Mouse (Mus musculus): ENCODE results near the gene Cox8b. TPM values are rescaled to one million over a fixed set of nuclear protein-coding genes. Genes with fewer than 3 reads are reported as not detected.
A peak's percentile ranks its signal among the peaks of the same experiment; 100 is the strongest.

The Cox8b gene
- total and polyA plus RNA-seq, 3 experiments: not detected

DNA sequence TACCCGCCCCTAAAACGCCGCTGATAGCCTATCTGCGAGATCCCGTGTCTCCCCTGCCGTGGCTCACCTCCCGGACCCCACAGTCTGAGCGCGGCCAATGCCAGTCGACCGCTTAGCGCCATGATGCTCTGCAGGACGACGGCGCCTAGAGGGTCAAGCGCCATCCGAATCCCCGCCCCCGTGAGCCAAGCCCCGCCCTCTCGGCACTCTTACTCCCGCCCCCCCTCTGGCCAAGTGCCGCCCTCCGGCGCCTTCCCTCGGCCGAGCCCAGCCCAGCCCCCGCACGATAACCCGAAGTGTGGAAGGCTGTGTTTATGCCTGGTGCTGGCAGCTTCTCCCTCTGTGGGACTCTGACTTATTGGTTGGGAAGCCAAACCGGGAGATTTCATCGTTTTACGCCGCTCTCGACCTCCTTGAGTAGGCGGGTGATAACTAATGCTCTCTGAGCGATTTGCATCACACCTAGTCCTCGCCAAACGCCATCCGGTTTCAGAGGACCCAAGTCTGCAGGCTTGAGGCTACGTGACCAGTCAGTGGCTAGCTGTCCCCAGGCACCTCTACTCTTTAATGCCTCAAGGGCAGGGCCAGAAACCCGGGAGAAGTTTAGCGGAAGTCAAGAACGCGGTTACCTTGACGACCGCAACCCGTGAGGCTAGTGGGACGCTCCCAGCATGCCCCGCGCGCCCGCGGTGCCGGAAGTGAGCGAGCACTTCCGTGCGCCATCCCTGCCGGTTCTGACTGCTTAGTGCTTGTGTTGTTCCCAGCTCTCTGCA is 18.4 kb downstream of the Cox8b start, which contains the start of the genes Psmd13 and Sirt3 (continued):
- no peak for TF ChIP-seq USF2 (IDR thresholded peaks at IDR 0.05; ENCODE audit: borderline replicate concordance in 1 of 2, insufficient read depth in 1 of 2, low read depth in 1 of 2, low read length in 2 of 2)
- no peak for TF ChIP-seq ETS1 (IDR thresholded peaks at IDR 0.05; ENCODE audit: low read depth, low read length)
- peak; percentile 85 for TF ChIP-seq NELFE (IDR thresholded peaks at IDR 0.05; ENCODE audit: low read depth, low read length)

DNA sequence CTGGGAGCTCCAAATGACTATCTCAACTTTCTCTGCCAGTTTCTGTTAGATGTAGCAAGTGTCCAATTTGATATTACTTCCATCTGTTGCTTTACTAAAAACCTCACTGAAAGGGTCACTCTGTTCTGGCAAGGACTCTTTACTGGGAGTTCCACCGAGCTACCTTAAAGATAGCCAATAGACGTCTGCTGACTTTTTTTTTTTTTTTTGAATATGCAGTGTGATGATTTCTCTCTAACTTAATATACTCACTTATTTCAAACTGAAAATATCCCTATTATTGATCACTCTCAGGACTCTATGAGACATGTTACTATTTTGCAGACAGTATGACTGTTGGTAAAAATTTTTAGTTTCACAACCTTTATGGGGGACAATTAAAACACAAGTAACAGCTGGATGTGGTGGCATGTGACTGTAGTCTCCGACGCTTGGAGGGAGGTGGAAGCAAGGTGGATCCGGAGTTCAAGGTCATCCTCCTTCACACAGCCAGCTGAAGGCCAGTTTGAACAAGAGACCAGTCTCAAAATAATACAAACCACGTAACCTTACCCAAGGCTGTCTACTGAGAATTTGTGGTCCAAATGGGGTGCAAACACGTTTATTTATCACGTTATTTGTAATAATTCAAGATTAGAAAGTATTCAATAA is 19.3 kb downstream of the Cox8b start:
- DNase-seq (ENCODE audit: low read depth, low spot score): no peak
- Histone ChIP-seq H3K4me1 (ENCODE audit: control insufficient read depth in 1 of 2, insufficient read depth in 2 of 2, low read length in 2 of 2) (peaks cover 0 to 14% of the 10 kb centered on the region in 2 experiments; a peak in 3 of 4 replicates), H3K36me3 (ENCODE audit: control insufficient read depth in 1 of 2, insufficient read depth in 2 of 2, low read length in 2 of 2) (peaks cover 0 to 18% of the 10 kb centered on the region in 2 experiments; a peak in 2 of 4 replicates)

DNA sequence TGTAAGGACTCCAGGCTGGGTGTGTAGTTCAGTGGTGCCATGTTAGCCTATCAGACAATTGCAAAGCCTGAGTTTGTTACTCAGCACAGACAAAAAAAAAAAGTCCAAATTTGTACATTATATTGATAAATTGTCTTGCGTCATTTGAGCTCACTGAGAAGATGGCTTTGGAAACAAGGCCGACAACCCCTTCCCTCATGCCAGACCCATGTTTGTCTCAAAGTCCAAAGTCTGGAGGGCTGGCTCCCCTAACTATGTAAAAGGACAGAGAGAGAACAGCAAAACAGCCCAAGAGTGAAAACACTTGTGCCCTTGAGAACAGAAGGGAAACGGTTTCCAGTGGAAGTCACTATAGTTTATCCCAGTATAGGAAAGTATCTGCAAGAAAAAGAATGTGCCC is 19.8 kb downstream of the Cox8b start:
- DNase-seq (ENCODE audit: low read depth, low spot score): no peak
- Histone ChIP-seq H3K79me2 (ENCODE audit: control insufficient read depth, insufficient read depth, low read length, poor library complexity) (peaks cover 15% of the 10 kb centered on the region), H3K27ac (ENCODE audit: control insufficient read depth, low read depth, low read length) (no peak overlapping the region), H3K36me3 (ENCODE audit: control insufficient read depth in 1 of 2, insufficient read depth in 2 of 2, low read length in 2 of 2) (peaks cover 0 to 18% of the 10 kb centered on the region in 2 experiments; a peak in 2 of 4 replicates), H3K9ac (ENCODE audit: control insufficient read depth, low read depth, low read length, poor library complexity, severe bottlenecking) (no peak overlapping the region), H3K27me3 (ENCODE audit: control insufficient read depth in 1 of 2, insufficient read depth in 2 of 2, low read length in 2 of 2) (no peaks in the 10 kb centered on the region), H3K9me3 (replicated peaks; ENCODE audit: insufficient read depth, low read length) (no peaks in the 10 kb centered on the region), H3K4me3 (ENCODE audit: control insufficient read depth in 1 of 2, insufficient read depth in 1 of 2, low read depth in 2 of 2, low read length in 2 of 2) (no peak overlapping the region), H3K4me1 (ENCODE audit: control insufficient read depth in 1 of 2, insufficient read depth in 2 of 2, low read length in 2 of 2) (peaks cover 0 to 14% of the 10 kb centered on the region in 2 experiments; a peak in 3 of 4 replicates)
- no peak for TF ChIP-seq ZKSCAN1 (IDR thresholded peaks at IDR 0.05; ENCODE audit: low read depth, low read length)
- no peak for TF ChIP-seq POLR2AphosphoS5 (IDR thresholded peaks at IDR 0.05; ENCODE audit: borderline replicate concordance, low read depth, low read length)
- no peak for TF ChIP-seq CHD2 (IDR thresholded peaks at IDR 0.05; ENCODE audit: low read length)
- TF ChIP-seq NELFE (IDR thresholded peaks at IDR 0.05; ENCODE audit: low read depth, low read length): no peak
- TF ChIP-seq MAFK (IDR thresholded peaks at IDR 0.05; ENCODE audit: borderline replicate concordance, low read depth, low read length): no peak
- no peak for TF ChIP-seq ZC3H11A (IDR thresholded peaks at IDR 0.05; ENCODE audit: low read depth, low read length)
- TF ChIP-seq MYC (IDR thresholded peaks at IDR 0.05; ENCODE audit: low read depth, low read length): no peak
- no peak for TF ChIP-seq ELF1 (IDR thresholded peaks at IDR 0.05; ENCODE audit: low read depth, low read length)
- TF ChIP-seq TAL1 (IDR thresholded peaks at IDR 0.05; ENCODE audit: low read length): no peak
- no peak for TF ChIP-seq TBP (IDR thresholded peaks at IDR 0.05; ENCODE audit: low read depth, low read length)
- no peak for TF ChIP-seq ETS1 (IDR thresholded peaks at IDR 0.05; ENCODE audit: low read depth, low read length)
- no peak for TF ChIP-seq MEF2A (IDR thresholded peaks at IDR 0.05; ENCODE audit: extremely low read depth, insufficient replicate concordance, low read depth, low read length, poor library complexity, severe bottlenecking)
- TF ChIP-seq JUND (IDR thresholded peaks at IDR 0.05; ENCODE audit: low read depth, low read length): no peak
- TF ChIP-seq GABPA (IDR thresholded peaks at IDR 0.05; ENCODE audit: low read depth, low read length): no peak
- no peak for TF ChIP-seq ZMIZ1 (IDR thresholded peaks at IDR 0.05; ENCODE audit: low read depth, low read length)
- TF ChIP-seq HCFC1 (IDR thresholded peaks at IDR 0.05; ENCODE audit: low read depth, low read length): no peak
- TF ChIP-seq GATA1 (IDR thresholded peaks at IDR 0.05; ENCODE audit: low read depth, low read length): no peak

More for the DNA sequence above, 19.3 kb downstream of the Cox8b start:
- TF ChIP-seq ZKSCAN1 (IDR thresholded peaks at IDR 0.05; ENCODE audit: low read depth, low read length) (no peak), EP300 (IDR thresholded peaks at IDR 0.05; ENCODE audit: low read depth in 1 of 2, low read length in 2 of 2) (no peak), USF1 (IDR thresholded peaks at IDR 0.05; ENCODE audit: low read depth, low read length) (0 out of 2 replicates have a peak, but pooled peaks have one; percentile 44), ZNF384 (IDR thresholded peaks at IDR 0.05; ENCODE audit: low read depth, low read length) (peak; percentile 68; the same call in 1 of the 2 replicates), HCFC1 (IDR thresholded peaks at IDR 0.05; ENCODE audit: low read depth, low read length) (no peak)
- Histone ChIP-seq H3K9me3 (replicated peaks; ENCODE audit: insufficient read depth, low read length) (no peaks in the 10 kb centered on the region), H3K4me3 (ENCODE audit: control insufficient read depth in 1 of 2, insufficient read depth in 1 of 2, low read depth in 2 of 2, low read length in 2 of 2) (peak overlapping the region; percentile 92), H3K27ac (ENCODE audit: control insufficient read depth, low read depth, low read length) (no peak overlapping the region; the same call in 1 of the 2 replicates), H3K79me2 (ENCODE audit: control insufficient read depth, insufficient read depth, low read length, poor library complexity) (peaks cover 15% of the 10 kb centered on the region), H3K9ac (ENCODE audit: control insufficient read depth, low read depth, low read length, poor library complexity, severe bottlenecking) (peak overlapping the region; percentile 66), H3K27me3 (ENCODE audit: control insufficient read depth in 1 of 2, insufficient read depth in 2 of 2, low read length in 2 of 2) (no peaks in the 10 kb centered on the region)
